Mouse (Mus musculus) liver (tissue): ENCODE measurements around the gene Polr2f.

Experiments used
- DNase-seq: peaks from one replicate; pipeline ENCODE4 v3.0.0-alpha.2; 2020; ENCODE audit warnings: mixed read lengths

Gene Polr2f

DNA sequence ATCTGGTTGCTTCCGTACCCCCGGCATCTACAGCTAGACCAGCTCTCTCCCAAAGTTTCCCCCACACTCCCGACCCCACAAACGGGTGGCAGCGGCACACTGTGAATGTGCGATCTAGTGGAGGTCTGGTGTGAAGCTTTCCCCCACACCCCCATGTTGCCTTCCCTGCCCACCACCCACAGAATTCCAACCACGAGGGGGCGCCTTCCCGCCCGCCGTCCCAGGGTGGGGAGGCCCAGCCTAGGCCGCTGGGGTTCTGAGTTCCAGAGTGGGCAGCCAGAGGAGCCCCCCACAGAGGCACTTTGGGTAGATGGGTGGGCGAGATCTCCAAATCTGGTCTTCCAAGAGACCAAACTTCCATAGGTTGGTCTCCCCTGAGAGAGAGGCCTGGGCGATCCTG lies 22.0 kb downstream of the Polr2f start:
- DNase-seq, result no peak

DNA sequence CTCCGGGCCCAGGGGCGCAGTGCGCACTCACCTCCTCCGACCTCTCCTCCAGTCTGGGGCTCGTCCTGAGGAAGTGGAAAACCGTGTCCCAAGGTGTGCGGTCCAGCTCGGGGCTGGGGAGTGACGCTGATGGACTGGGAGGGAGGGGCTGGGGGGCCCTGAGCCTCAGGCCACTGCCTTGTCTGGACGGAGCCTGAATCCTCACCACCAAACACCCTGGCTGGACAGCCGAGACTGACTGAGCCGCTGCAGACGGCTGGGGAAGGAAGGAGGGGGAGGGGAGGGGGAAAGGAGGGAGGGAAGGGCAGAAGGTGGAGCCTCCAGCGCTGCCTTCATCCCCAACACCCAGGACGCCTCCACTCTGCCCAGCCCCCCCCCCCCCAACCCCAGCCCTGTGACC lies 23.4 kb downstream of the Polr2f start:
- DNase-seq, result no peak

DNA sequence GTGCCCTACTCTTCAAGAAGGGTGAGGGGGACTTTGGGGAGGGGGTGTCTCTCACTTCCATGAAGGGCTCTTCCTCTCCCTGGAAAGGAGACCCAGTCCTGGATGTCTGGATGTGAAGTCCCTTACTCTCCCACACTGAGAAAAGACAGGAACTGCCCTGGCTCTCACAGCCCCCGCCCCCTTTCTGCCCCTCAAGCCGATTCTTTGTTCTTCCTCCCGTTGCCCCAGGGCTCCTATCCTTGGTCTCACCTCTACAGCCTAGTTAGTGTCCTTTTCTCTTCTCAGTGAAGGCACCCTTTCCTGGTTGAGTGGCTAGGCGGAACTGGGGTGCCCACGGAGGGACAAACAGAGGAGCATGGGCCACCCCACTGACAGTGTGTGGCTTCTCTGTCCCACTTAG lies 24.3 kb downstream of the Polr2f start, which contains the start of gene Sox10:
Gene Sox10, minus strand, starts transcription at position 101 of the 400 bp plus-strand sequence.
- DNase-seq, result no peak

DNA sequence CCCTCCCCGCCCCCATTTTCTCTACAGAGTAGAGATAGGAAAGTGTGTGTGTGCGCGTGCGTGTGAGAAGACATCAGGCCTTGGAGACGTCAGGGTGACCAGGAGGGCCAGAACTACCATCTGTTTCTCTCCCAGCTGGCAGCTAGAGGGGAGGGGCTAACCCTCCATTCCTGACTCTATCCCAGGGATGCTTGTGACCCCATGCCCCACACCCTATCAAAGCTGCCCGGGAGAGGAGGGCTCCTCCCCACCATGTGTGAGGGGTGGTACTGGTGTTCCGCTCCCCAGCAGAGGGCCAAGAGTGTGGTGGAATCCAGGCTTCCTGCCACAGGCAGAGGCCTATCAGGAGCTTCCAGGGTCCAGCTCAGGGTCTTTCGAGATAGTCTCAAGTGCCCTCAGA lies 25.9 kb downstream of the Polr2f start:
- DNase-seq, result no peak

DNA sequence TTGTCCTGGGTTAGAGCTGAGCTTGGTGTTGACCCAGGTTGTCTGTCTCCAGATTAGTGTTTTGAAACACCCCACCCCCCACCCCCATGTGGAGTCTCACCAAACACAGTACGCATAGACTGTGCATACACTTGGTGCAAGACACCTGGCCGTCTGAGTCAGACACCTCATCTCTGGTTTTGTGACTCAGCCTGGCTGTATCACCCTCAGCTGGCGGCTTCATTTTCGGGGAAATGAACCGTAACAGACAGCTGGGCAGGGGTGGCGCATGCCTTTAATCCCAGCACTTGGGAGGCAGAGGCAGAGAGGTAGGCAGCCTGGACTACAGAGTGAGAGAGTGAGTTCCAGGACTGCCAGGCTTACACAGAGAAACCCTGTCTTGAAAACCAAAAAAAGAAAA lies 36.1 kb downstream of the Polr2f start:
- no peak for DNase-seq

DNA sequence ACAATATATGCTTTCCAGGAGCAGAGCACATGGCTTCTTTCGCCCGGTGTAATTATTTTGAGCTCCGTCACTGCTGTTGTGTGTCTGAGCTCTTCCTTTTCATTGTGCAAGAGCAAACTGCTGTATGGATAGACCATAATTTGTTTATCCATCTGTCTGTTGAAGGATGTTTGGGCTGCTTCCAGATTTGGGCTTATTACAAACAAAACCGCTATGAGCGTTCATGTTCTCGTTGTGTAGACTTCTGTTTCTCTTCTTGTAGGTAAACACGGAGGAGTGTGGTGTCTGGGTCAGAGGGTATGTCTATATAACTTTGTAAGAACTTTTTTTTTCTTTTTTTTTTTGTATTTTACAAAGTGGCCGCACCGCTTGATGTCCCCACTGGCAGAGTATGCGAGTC lies 44.4 kb downstream of the Polr2f start:
- DNase-seq, result no peak

DNA sequence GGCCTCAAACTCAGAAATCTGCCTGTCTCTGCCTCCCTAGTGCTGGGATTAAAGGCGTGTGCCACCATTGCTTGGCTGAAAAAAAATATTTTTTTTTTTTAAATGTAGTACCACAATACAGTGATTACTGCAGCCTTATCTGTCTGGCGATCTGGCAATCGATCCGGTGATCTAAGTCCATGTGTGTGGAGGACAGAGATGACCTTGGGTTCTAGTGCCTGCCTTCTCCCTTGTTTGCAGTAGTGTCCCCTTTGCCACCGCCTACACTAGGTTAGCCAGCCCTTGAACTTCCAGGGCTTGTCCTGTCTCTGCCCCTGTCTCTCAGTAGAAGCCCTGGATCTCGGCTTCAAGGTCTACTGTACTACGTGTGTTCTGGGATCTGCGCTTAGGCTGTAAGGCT lies 47.0 kb downstream of the Polr2f start:
- peak; percentile 20 for DNase-seq

DNA sequence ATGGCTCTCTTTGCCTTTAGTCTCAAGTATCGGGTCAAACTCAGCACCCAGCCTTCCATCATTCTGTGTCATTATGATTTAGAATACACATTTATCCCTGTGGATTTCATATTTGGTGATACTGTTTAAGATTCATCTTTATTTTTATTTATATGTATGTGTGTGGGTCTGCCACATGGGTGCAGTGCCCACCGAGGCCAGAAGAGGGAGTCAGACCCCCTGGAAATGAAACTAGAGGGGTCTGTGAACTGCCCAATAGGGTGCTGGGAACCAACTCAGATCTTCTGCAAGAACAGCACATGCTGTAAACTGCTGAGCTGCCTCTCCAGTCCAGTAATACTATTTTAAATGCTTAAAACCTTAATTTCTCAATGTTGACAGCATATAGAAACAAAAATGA lies 50.6 kb downstream of the Polr2f start:
- DNase-seq, result no peak

DNA sequence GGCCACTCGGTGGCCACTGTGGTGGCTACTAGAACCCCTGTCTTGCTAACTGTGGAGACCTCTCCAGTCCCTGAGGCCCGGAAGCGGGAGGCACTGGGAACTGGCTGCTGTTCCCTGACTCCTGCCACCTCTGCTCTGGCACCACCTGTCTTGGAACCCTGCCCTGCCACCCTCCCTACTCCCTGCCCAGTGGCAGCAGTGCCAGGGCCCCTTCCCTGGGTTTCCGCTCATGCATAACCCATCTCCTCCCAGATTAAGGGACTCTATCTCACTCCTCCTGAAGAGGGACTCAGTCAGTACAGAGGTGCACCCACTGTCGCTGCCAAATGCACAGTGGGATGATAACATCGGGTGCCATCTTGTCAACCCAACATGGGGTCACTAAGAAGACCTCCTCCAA lies 51.6 kb downstream of the Polr2f start:
- no peak for DNase-seq

DNA sequence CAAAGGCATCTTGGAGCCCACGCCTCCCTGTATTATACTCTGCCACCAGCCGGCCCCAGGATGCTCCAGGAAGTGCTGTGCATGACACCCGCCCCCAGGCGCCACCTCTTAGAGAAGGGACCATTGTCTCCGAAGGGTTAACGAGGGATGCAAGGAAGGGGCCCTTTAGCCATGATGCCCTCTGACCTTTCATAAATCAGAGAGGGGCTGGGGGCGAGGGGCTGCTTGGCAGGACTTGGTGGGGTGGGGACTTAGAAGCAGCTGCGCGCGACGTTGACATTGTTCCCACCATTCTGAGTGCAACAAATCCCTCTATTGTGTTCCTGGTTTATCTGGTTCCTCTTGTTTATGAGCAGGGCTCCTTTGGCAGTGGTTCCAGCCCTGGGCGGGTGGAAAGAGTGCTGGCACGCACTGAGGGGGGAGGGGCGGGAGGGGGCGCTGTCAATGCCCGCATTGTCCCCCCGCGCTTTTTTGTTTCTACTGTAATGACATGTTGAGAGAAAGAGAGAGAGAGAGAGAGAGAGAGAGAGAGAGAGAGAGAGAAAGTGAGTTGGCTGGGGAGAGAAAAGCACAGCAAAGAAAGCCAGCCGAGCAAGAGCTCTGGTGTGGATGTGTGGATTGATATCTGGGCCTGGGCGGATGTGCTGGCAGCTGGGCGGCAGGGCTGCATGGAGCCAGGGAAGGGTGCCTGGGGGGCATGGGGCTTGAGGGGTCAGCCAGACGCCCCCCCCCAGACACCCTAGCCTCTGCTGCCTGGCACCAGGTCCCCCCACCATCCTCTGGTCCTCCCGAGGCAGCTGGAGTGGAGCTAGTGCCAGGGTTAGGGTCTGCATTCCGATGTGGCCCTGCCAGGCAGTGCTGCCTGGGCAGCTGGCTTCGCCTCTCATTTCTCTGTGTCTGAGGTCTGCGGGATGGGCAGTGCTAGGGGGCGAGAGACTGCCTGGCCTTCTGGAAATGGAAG lies 52.4 kb downstream of the Polr2f start:
- DNase-seq, result no peak

DNA sequence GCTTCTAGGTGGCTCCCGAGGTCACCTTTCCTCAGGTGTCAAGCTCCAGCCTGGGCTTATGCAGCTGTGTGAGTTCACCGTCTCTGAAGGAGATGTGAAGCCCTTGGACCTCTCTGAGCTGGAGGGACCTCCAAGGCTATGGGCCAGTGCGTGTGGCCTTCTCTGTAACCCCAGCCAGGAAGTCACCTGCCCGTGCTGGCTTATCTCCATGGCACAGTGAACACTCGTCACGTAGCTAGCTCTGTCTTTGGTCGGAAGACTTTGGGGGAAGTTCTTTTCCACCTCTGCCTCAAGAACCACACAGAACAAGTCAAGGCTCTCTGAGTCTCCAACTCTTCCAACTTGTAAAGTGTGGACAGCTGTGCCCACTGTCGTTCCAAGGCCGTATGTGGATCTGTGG lies 53.2 kb downstream of the Polr2f start:
- DNase-seq, result no peak

DNA sequence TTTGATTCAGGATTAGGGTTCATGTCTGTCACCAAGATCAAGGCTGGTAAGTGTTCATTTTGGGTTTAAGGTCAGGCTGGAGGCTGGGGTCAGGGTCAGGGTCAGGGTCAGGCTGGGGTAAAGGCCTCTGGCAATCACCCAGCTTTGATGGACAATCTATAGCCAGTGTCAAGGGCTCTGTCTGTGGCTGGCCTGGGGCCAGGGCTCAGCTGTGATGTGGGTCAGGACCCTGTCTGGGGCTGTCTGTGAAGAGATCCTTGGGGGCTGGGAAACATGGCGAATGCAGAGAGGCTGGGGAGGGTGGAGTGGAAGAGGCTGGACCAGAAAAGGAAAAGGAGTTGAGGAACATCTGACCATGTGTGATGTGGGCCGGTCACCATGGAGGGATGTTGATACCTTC lies 54.1 kb downstream of the Polr2f start:
- peak; percentile 24 for DNase-seq

DNA sequence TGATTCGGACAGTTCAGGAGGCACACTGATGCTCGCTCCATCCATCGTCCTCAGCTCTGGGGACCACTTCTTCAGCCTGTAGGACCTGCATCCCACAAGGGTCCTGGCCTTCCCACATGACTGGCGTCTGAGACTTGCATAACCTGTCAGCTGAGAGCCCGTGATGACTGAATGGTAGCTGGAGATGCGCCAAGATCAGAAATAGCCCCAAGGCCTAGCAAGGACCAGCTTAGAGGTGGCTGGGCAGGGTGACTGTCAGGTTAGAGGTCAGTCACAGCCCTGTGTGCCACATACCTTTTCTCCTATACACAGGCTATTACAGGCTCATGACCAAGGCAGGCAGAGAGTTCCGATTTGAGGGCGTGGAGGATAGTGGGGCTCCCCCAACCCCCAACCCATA lies 54.7 kb downstream of the Polr2f start:
- no peak for DNase-seq

DNA sequence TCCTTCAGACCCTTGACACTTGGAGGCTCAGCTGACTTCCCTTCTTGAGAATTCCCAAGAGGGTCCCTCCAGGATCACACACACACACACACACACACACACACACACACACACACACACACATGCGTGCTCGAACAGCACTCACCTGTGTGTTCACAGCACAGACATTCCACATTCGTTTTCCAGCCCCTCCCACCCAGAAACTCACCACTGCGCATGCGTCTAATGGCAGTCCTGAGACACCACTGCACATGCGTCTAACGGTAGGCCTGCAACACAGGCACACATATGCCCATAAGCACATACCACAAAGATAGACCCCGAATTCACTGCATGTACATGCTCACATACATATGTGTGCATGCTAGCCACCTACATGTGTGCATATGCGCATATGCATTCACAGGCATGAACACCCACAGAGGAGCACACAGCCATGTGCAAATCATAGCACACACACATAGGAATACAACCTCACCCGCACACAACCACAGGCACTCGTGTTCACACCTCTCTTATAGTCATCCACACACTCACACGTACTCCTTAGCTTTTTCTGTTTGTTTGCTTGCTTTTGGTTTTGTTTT lies 58.7 kb downstream of the Polr2f start:
- DNase-seq, result no peak
